Mouse (Mus musculus): ENCODE measurements at regions not wholly inside any gene's neighbourhood (a gene's known extent, or its start where the extent isn't known, plus 50 kb on each side); places are given as distances from the start of the nearest gene placed in this dataset.

DNA sequence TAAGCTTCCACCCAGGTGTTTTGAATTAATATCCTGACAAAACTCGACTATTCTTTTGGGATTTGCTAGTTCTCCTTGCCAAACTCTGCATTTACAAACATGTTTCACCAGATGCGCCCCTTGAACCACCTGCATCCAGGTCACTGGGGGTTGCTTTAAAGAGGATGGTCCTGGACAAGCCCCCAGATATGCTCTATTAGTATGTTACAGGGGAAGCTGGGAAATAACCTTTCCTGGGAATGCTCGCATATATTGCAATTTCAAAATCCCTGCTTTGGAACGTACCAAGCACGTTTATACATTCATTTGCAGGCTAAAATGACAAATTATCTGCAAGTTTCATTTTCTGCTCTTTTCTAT, 205.2 kb upstream of the Xrcc4 start:
- H3K9ac ChIP-seq (ENCODE audit: low read length), result no peak overlapping the region

DNA sequence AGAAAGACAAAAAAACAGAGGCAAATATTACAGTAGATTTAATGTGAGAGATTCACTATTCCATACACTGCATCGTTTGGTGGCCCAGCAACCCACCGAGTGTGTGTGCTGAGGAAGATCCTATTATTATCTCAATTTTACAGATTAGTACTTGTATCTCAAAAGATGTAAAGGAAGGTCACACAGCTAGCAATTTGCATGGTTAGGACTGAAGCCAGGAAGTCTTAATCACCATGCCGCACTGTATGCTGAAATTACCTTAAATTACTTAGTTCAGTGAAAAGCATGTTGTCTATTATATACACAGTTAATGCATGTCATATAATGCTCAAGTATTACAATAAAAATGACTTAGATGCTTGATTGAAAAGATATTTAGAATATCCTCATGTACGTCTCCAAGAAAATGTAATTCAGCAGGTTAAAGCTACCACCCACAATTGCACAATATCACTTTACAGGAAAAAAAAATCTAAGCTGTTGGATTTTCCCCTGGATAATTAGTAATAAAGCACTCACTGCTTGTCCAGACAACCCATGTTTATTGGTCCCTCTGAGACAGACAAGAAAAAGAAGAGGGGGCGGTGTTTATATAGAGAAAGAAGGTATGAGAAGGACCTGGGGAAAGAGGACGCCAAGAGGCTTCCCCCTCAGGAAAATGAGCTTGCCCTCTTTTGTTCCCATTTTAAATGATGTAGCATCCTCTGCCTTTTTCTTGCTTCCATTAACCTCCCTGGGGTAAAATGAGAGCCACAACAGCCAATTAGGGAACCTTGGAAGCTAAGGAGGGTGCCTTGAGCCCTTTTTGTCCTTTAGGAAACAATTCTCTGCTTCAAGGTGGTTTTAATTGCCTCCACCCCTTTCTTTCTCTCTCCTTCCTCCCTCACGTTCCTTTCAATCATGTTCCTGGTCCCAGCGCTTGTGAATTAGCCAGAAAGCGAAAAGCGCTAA, 204.6 kb upstream of the Xrcc4 start:
- Histone ChIP-seq H3K4me3 (replicated peaks; ENCODE audit: low read length) (no peak overlapping the region), H3K27ac (ENCODE audit: low read length) (no peak overlapping the region), H3K27me3 (ENCODE audit: control insufficient read depth, insufficient read depth, low read length) (no peaks in the 10 kb centered on the region), H3K4me1 (ENCODE audit: control insufficient read depth, insufficient read depth, low read length) (no peaks in the 10 kb centered on the region), H3K36me3 (ENCODE audit: control insufficient read depth, insufficient read depth, low read length) (no peaks in the 10 kb centered on the region), H3K4me2 (ENCODE audit: low read depth, low read length) (no peak overlapping the region), H3K9ac (ENCODE audit: low read length) (no peak overlapping the region), H3K9me3 (replicated peaks; ENCODE audit: control insufficient read depth, low read length) (no peaks in the 10 kb centered on the region)
- 72% methylated on average over 10 of the region's 10 CpGs for WGBS
- ATAC-seq (ENCODE audit: insufficient read depth, low FRiP score), result no peak

More for the DNA sequence above, 205.2 kb upstream of the Xrcc4 start:
- Histone ChIP-seq H3K36me3 (ENCODE audit: control insufficient read depth, insufficient read depth, low read length) (no peaks in the 10 kb centered on the region), H3K27ac (ENCODE audit: low read length) (no peak overlapping the region), H3K4me2 (ENCODE audit: low read depth, low read length) (no peak overlapping the region), H3K4me1 (ENCODE audit: control insufficient read depth, insufficient read depth, low read length) (no peaks in the 10 kb centered on the region), H3K27me3 (ENCODE audit: control insufficient read depth, insufficient read depth, low read length) (no peaks in the 10 kb centered on the region), H3K9me3 (replicated peaks; ENCODE audit: control insufficient read depth, low read length) (no peaks in the 10 kb centered on the region), H3K4me3 (replicated peaks; ENCODE audit: low read length) (no peak overlapping the region)
- no peak for ATAC-seq (ENCODE audit: insufficient read depth, low FRiP score)
- 84% methylated on average over 5 of the region's 5 CpGs for WGBS

DNA sequence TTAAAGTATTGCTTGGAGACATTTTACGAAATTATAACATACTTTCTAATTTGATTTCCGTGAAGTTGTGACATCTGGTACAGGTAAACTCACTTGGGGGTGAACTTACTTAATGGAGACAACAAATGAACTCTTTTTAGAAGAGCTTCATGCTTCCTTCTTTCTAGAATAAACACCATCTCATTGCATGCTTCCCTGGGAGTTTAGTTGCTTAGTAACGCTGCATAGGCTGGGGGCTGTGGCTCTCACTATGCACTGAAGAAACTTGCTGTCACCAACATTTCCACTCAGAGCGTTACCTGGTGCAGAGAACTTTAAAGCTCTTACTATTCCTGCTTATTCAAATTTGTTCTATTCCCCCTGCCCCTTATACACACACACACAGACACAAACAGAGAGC, 203.5 kb upstream of the Xrcc4 start:
- Histone ChIP-seq H3K4me2 (ENCODE audit: low read depth, low read length) (no peak overlapping the region), H3K27me3 (ENCODE audit: control insufficient read depth, insufficient read depth, low read length) (no peaks in the 10 kb centered on the region), H3K36me3 (ENCODE audit: control insufficient read depth, insufficient read depth, low read length) (no peaks in the 10 kb centered on the region), H3K4me1 (ENCODE audit: control insufficient read depth, insufficient read depth, low read length) (no peaks in the 10 kb centered on the region), H3K27ac (ENCODE audit: low read length) (no peak overlapping the region), H3K4me3 (replicated peaks; ENCODE audit: low read length) (no peak overlapping the region), H3K9ac (ENCODE audit: low read length) (no peak overlapping the region), H3K9me3 (replicated peaks; ENCODE audit: control insufficient read depth, low read length) (no peaks in the 10 kb centered on the region)
- ATAC-seq (ENCODE audit: insufficient read depth, low FRiP score), result no peak
- WGBS, result 45% methylated on average over 4 of the region's 4 CpGs

DNA sequence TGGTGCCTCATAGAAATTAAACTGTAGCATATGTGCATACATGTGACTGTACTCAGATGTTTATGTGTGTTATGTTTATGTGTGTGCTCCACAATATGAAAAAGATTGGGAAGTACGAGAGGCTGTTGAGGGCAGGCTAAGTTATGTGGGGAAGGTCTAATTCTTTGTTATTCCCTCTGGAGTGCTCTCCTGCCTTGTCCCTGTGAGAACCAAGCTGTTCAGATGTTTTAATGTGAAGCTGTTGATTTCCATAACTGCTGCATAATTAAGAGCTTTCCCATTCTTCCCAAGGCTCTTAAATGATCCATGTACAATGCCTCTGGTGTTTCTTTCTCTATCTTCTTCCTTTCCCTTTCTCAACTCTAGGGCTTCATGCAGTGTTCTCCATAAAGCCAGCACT, 202.7 kb upstream of the Xrcc4 start:
- no peaks in the 10 kb centered on the region for H3K9me3 ChIP-seq (replicated peaks; ENCODE audit: control insufficient read depth, low read length)
- no peak overlapping the region for H3K4me3 ChIP-seq (replicated peaks; ENCODE audit: low read length)
- no peak for ATAC-seq (ENCODE audit: insufficient read depth, low FRiP score)
- H3K27me3 ChIP-seq (ENCODE audit: control insufficient read depth, insufficient read depth, low read length), result no peaks in the 10 kb centered on the region
- WGBS, result 73% methylated on average over 1 of the region's 1 CpGs
- no peaks in the 10 kb centered on the region for H3K36me3 ChIP-seq (ENCODE audit: control insufficient read depth, insufficient read depth, low read length)
- no peaks in the 10 kb centered on the region for H3K4me1 ChIP-seq (ENCODE audit: control insufficient read depth, insufficient read depth, low read length)
- H3K27ac ChIP-seq (ENCODE audit: low read length), result no peak overlapping the region
- H3K9ac ChIP-seq (ENCODE audit: low read length), result no peak overlapping the region
- H3K4me2 ChIP-seq (ENCODE audit: low read depth, low read length), result no peak overlapping the region

DNA sequence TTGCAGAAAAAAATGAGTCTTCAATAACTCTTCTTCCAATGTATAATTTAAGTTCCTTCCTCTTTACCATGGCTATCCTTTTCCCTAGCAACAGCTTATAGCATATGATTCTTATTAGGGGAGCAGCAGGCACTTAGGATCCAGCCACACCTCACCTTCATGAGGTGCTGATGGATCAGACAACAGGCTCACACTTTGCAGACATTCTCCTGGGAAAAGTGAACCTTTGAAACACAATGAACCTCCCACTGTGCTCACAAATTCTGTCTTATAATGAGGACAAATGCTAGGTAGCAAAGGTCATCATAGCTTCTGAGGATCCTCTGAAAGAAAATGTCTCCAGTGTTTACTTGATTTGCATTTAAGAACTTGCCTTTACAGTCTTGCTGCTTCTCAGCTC, 191.6 kb upstream of the Xrcc4 start:
- no peak for ATAC-seq (ENCODE audit: insufficient read depth, low FRiP score)
- Histone ChIP-seq H3K4me2 (ENCODE audit: low read depth, low read length) (no peak overlapping the region), H3K27me3 (ENCODE audit: control insufficient read depth, insufficient read depth, low read length) (no peaks in the 10 kb centered on the region), H3K4me1 (ENCODE audit: control insufficient read depth, insufficient read depth, low read length) (no peaks in the 10 kb centered on the region), H3K36me3 (ENCODE audit: control insufficient read depth, insufficient read depth, low read length) (no peaks in the 10 kb centered on the region), H3K27ac (ENCODE audit: low read length) (no peak overlapping the region), H3K4me3 (replicated peaks; ENCODE audit: low read length) (no peak overlapping the region), H3K9me3 (replicated peaks; ENCODE audit: control insufficient read depth, low read length) (no peaks in the 10 kb centered on the region), H3K9ac (ENCODE audit: low read length) (no peak overlapping the region)

DNA sequence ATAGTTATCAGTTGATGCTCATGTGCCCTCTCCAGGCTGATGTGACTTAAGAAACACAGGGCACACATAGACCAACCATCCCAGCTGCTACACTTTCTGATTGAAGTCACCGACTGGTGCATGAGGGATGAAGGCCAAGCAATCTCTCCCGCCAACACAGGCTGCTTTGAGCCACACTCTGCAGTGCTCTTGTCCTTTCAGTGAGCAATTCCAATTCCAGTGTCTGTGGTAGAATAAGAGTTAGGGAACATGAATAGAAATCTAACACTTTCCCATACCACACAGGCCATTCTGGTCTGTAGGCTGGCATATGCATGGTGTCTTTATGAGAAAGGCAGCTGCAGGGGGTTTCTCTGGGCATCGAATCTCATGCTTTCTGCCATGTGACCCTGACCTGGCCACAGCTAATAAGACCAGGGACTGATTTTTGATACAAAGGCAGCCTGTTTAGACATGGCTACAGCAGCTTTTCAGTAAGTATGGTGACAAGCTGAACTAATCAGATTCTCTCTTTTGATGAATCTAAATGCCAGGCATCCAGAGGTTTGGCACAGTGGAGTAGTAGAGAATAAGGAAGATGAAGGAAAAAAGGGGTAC, 190.5 kb upstream of the Xrcc4 start:
- Histone ChIP-seq H3K9ac (ENCODE audit: low read length) (no peak overlapping the region), H3K4me1 (ENCODE audit: control insufficient read depth, insufficient read depth, low read length) (no peaks in the 10 kb centered on the region), H3K27me3 (ENCODE audit: control insufficient read depth, insufficient read depth, low read length) (no peaks in the 10 kb centered on the region), H3K4me2 (ENCODE audit: low read depth, low read length) (no peak overlapping the region), H3K9me3 (replicated peaks; ENCODE audit: control insufficient read depth, low read length) (no peaks in the 10 kb centered on the region), H3K4me3 (replicated peaks; ENCODE audit: low read length) (no peak overlapping the region), H3K36me3 (ENCODE audit: control insufficient read depth, insufficient read depth, low read length) (no peaks in the 10 kb centered on the region), H3K27ac (ENCODE audit: low read length) (no peak overlapping the region)
- no peak for ATAC-seq (ENCODE audit: insufficient read depth, low FRiP score)
- WGBS, result 83% methylated on average over 3 of the region's 3 CpGs

DNA sequence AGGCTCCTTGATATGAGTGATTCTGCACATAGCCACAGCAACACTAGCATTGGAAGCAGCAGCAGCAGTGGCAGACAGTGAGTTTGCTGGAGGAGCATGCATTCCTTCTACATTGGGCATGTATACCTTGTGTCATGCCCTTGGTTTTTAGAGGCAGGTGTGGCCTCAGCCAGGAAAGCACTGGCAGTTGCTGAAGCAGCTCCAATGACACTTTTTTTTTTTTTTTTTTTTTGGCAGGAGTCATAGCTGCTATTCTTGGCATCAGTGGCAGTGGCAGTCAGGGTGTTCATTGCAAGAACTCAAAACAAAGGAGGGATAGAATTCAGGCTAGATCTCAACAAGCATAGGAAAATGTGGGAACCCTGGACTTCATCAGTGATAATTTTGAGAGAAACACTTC, 189.9 kb upstream of the Xrcc4 start:
- Histone ChIP-seq H3K36me3 (ENCODE audit: control insufficient read depth, insufficient read depth, low read length) (no peaks in the 10 kb centered on the region), H3K4me2 (ENCODE audit: low read depth, low read length) (no peak overlapping the region), H3K27ac (ENCODE audit: low read length) (no peak overlapping the region), H3K9me3 (replicated peaks; ENCODE audit: control insufficient read depth, low read length) (no peaks in the 10 kb centered on the region), H3K4me1 (ENCODE audit: control insufficient read depth, insufficient read depth, low read length) (no peaks in the 10 kb centered on the region), H3K4me3 (replicated peaks; ENCODE audit: low read length) (no peak overlapping the region), H3K27me3 (ENCODE audit: control insufficient read depth, insufficient read depth, low read length) (no peaks in the 10 kb centered on the region), H3K9ac (ENCODE audit: low read length) (no peak overlapping the region)
- no peak for ATAC-seq (ENCODE audit: insufficient read depth, low FRiP score)

DNA sequence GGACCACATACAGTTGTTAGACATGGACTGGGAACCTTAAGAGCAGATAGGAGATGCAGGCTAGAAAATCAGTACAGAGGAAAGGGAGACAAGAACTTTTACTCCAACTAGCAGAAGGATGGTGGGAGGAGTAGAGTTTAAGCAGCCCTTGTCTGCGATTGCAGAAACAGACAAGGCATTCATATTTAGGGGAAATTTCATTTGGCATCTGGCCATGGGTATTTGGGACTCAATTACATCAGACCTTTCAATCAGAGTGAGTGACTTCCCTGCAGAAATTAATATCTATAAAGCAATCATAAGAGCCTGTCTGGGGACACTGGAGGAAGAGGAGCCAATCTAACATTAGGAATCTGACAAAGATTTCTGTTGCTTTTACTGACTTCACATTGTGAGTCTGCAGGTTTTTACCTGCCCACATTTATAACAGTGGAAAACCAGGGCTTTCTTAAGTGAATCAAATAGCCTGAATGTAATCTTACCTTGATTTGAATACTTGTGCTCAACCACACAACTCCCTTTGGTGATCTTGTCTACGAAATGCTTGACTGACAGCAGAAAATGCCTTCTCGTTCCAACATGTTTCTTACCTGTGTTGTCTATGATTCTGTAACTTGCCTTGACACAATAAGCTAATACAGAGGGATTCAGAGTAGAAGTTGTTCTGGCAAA, 169.8 kb upstream of the Xrcc4 start:
- Histone ChIP-seq H3K27me3 (ENCODE audit: control insufficient read depth, insufficient read depth, low read length) (no peaks in the 10 kb centered on the region), H3K27ac (ENCODE audit: low read length) (no peak overlapping the region), H3K36me3 (ENCODE audit: control insufficient read depth, insufficient read depth, low read length) (no peaks in the 10 kb centered on the region), H3K4me3 (replicated peaks; ENCODE audit: low read length) (no peak overlapping the region), H3K4me1 (ENCODE audit: control insufficient read depth, insufficient read depth, low read length) (no peaks in the 10 kb centered on the region), H3K9me3 (replicated peaks; ENCODE audit: control insufficient read depth, low read length) (no peaks in the 10 kb centered on the region), H3K9ac (ENCODE audit: low read length) (no peak overlapping the region), H3K4me2 (ENCODE audit: low read depth, low read length) (no peak overlapping the region)
- no peak for ATAC-seq (ENCODE audit: insufficient read depth, low FRiP score)
- WGBS, result 74% methylated on average over 3 of the region's 3 CpGs

DNA sequence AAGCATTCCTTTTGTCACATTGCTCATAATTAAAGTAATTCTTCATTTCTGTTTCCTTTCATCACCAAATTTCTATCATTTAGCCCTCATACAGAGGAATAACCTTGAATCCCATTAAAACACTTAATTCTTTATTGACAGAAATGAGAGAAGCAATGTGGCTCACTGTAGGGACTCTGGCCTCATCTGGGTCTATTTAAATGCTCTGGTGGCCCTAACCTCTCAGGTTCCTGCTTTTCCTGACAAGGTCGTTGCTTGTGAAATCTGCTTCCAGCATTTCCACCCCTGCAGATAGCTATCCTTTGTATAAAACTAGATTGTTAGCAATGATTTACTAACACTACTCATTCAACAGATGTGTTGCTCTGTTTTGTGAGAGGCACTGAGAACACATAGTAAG, 163.6 kb upstream of the Xrcc4 start:
- Histone ChIP-seq H3K27ac (ENCODE audit: low read length) (no peak overlapping the region), H3K4me3 (replicated peaks; ENCODE audit: low read length) (no peak overlapping the region), H3K4me1 (ENCODE audit: control insufficient read depth, insufficient read depth, low read length) (no peaks in the 10 kb centered on the region), H3K27me3 (ENCODE audit: control insufficient read depth, insufficient read depth, low read length) (no peaks in the 10 kb centered on the region), H3K9me3 (replicated peaks; ENCODE audit: control insufficient read depth, low read length) (no peaks in the 10 kb centered on the region), H3K4me2 (ENCODE audit: low read depth, low read length) (no peak overlapping the region), H3K36me3 (ENCODE audit: control insufficient read depth, insufficient read depth, low read length) (no peaks in the 10 kb centered on the region), H3K9ac (ENCODE audit: low read length) (no peak overlapping the region)
- ATAC-seq (ENCODE audit: insufficient read depth, low FRiP score), result no peak
- 15% methylated on average over 1 of the region's 1 CpGs for WGBS
